In genomic region chr2:13558607-13559262, GRCm38 (mm10) we compare ENCODE assay signal across 9 mouse cellular contexts. TPM values are rescaled to one million over a fixed set of nuclear protein-coding genes. Genes with fewer than 3 reads are reported as not detected.
DNase-seq lines count a peak whose midpoint lies in the region; ATAC-seq and TF ChIP-seq lines count a peak whose summit lies in the region.
"Had no signal": no experiment of that assay in that cellular context is flagged by ENCODE, and none has a peak within 500 bp of the region (broad histone marks: within the 10 kb centered on the region; RNA-seq: fewer than 3 reads in every experiment).

No protein-coding gene starts in this region.

- intact Hi-C loops in heart, postnatal 25 days (cut with DNase I) = no loop called here

- H3K4me1 ChIP-seq in liver, adult 2 months (ENCODE audit: control insufficient read depth, insufficient read depth, low read length) = no peaks in the 10 kb centered on the region
- no peaks in the 10 kb centered on the region; the same call in 1 of the 2 replicates for H3K4me1 ChIP-seq in liver, embryonic 11.5 days (replicated peaks; ENCODE audit: control insufficient read depth, insufficient read depth, low read length)
- H3K4me1 ChIP-seq in kidney, embryonic 14.5 days (ENCODE audit: control insufficient read depth, insufficient read depth, low read length) = no peaks in the 10 kb centered on the region

- 53% methylated on average over 5 of the region's 5 CpGs for WGBS in liver, adult 2 months
- WGBS in liver, embryonic 11.5 days = 28% methylated on average over 5 of the region's 5 CpGs
- 26% methylated on average over 5 of the region's 5 CpGs for WGBS in kidney, embryonic 14.5 days

- H3K79me2 ChIP-seq in liver, adult 2 months (ENCODE audit: control insufficient read depth, insufficient read depth, low read length) = no peaks in the 10 kb centered on the region

- no peak overlapping the region for H3K27ac ChIP-seq in liver, adult 2 months (replicated peaks; ENCODE audit: insufficient read depth, low read depth, low read length)
- H3K27ac ChIP-seq in liver, embryonic 11.5 days (ENCODE audit: low read depth, low read length) = no peak overlapping the region
- H3K27ac ChIP-seq in kidney, embryonic 14.5 days (ENCODE audit: low read depth, low read length) = no peak overlapping the region

- no peaks in the 10 kb centered on the region for H3K9me3 ChIP-seq in liver, embryonic 11.5 days (ENCODE audit: control insufficient read depth, low read length)
- H3K9me3 ChIP-seq in kidney, embryonic 14.5 days (ENCODE audit: control insufficient read depth, low read length) = no peaks in the 10 kb centered on the region

- no peak for TF ChIP-seq POLR2A in liver, adult 2 months (IDR thresholded peaks at IDR 0.05; ENCODE audit: extremely low read depth, insufficient read depth, low read length)

- H3K36me3 ChIP-seq in liver, adult 2 months (ENCODE audit: control insufficient read depth, insufficient read depth, low read length) = no peaks in the 10 kb centered on the region
- H3K36me3 ChIP-seq in liver, embryonic 11.5 days (ENCODE audit: control insufficient read depth, insufficient read depth, low read length) = no peaks in the 10 kb centered on the region
- no peaks in the 10 kb centered on the region for H3K36me3 ChIP-seq in kidney, embryonic 14.5 days (ENCODE audit: control insufficient read depth, insufficient read depth, low read length)

- no peak for TF ChIP-seq CTCF in liver, adult 2 months (IDR thresholded peaks at IDR 0.05; ENCODE audit: low read depth, low read length)

- H3K9ac ChIP-seq in liver, adult 2 months (ENCODE audit: low read depth, low read length) = no peak overlapping the region
- H3K9ac ChIP-seq in liver, embryonic 11.5 days (ENCODE audit: low read depth, low read length) = no peak overlapping the region
- H3K9ac ChIP-seq in kidney, embryonic 14.5 days (ENCODE audit: low read depth, low read length) = no peak overlapping the region

- no peak; the same call in 1 of the 2 replicates for ATAC-seq in liver, embryonic 11.5 days (replicated peaks; ENCODE audit: low FRiP score)
- ATAC-seq in kidney, embryonic 14.5 days (ENCODE audit: low FRiP score, low TSS enrichment) = no peak

- no peak overlapping the region for H3K4me2 ChIP-seq in liver, embryonic 11.5 days
- no peak overlapping the region for H3K4me2 ChIP-seq in kidney, embryonic 14.5 days (replicated peaks; ENCODE audit: low read depth, low read length)

- peak; percentile 46 for DNase-seq in liver, adult 2 months (ENCODE audit: extremely low read depth, low read depth, low spot score)
- no peak for DNase-seq in liver, embryonic 11.5 days (ENCODE audit: low spot score)
- DNase-seq in Muller cell, postnatal 12 days (ENCODE audit: inconsistent ontology term) = peak; percentile 82
- DNase-seq in heart, postnatal 25 days (ENCODE audit: low spot score) = peak; percentile 44
- DNase-seq in monocyte, adult 2 months (ENCODE audit: low read depth in 1 of 2, low spot score in 2 of 2) = peak; percentile 66 to 80
- no peak for DNase-seq in cerebellum, adult 9-11 months
- DNase-seq in right cerebral cortex, postnatal 10 days (ENCODE audit: low spot score in 2 of 2) = no peak
- DNase-seq: right cerebral cortex, adult 18-20 months had no signal

- no peaks in the 10 kb centered on the region for H3K27me3 ChIP-seq in liver, adult 2 months (ENCODE audit: control insufficient read depth, insufficient read depth, low read length)
- H3K27me3 ChIP-seq in liver, embryonic 11.5 days (replicated peaks; ENCODE audit: control insufficient read depth, insufficient read depth, low read length) = no peaks in the 10 kb centered on the region
- no peaks in the 10 kb centered on the region for H3K27me3 ChIP-seq in kidney, embryonic 14.5 days (ENCODE audit: control insufficient read depth, insufficient read depth, low read length)

- H3K4me3 ChIP-seq in liver, adult 2 months (ENCODE audit: insufficient read depth, low read depth, low read length) = no peak overlapping the region
- no peak overlapping the region for H3K4me3 ChIP-seq in liver, embryonic 11.5 days (ENCODE audit: low read depth, low read length)
- H3K4me3 ChIP-seq in kidney, embryonic 14.5 days (ENCODE audit: low read length) = no peak overlapping the region

RNA-seq across cellular contexts. Expression of gene Trdmt1, which starts 14.3 kb away (rescaled TPM):
- total RNA-seq in liver, adult 2 months (2014; rRNA removed) = 2.7 and 3.9 TPM in 2 replicates
- polyA plus RNA-seq in liver, adult 2 months (2012; rRNA removed) = 0.68 and 0.83 TPM in 2 replicates
- polyA plus RNA-seq in liver, embryonic 11.5 days (2014; fragmentation: Nextera tagmentation; extraction: Ambion mirVana) = 10.2 and 13.4 TPM in 2 replicates
- total RNA-seq in heart, postnatal 25 days (2021) = 1 to 10 TPM; 6.8 to 8.6 TPM
- 12.8 and 16.3 TPM in 2 replicates for polyA plus RNA-seq in kidney, embryonic 14.5 days (2014; fragmentation: Nextera tagmentation; extraction: Ambion mirVana)

RNA-seq across cellular contexts. Expression of gene Vim, which starts 15.0 kb away (rescaled TPM):
- total RNA-seq in liver, adult 2 months (2014; rRNA removed) = 18.4 and 23.3 TPM in 2 replicates
- 25.4 and 34.6 TPM in 2 replicates for polyA plus RNA-seq in liver, adult 2 months (2012; rRNA removed)
- polyA plus RNA-seq in liver, embryonic 11.5 days (2014; fragmentation: Nextera tagmentation; extraction: Ambion mirVana) = 222 and 235 TPM in 2 replicates
- total RNA-seq in heart, postnatal 25 days (2021) = 100 to 1,000 TPM; 334 to 431 TPM
- 430 and 475 TPM in 2 replicates for polyA plus RNA-seq in kidney, embryonic 14.5 days (2014; fragmentation: Nextera tagmentation; extraction: Ambion mirVana)

Comparison
In these comparisons a context has a peak if more than half of its experiments do, and no peak if none do; other contexts are left out.
1. DNase-seq: peak in liver, adult 2 months (single experiment), Muller cell, postnatal 12 days (single experiment), heart, postnatal 25 days (single experiment) and monocyte, adult 2 months (2 of 2); none in liver, embryonic 11.5 days (single experiment), cerebellum, adult 9-11 months (single experiment) and right cerebral cortex, postnatal 10 days (0 of 2).